Mouse (Mus musculus) retina, postnatal 1 day (tissue): ENCODE results near the gene Slc35f3.

Experiments used
- DNase-seq: peaks from one replicate; pipeline ENCODE4 v3.0.0-alpha.2; 2012

Slc35f3 gene

DNA sequence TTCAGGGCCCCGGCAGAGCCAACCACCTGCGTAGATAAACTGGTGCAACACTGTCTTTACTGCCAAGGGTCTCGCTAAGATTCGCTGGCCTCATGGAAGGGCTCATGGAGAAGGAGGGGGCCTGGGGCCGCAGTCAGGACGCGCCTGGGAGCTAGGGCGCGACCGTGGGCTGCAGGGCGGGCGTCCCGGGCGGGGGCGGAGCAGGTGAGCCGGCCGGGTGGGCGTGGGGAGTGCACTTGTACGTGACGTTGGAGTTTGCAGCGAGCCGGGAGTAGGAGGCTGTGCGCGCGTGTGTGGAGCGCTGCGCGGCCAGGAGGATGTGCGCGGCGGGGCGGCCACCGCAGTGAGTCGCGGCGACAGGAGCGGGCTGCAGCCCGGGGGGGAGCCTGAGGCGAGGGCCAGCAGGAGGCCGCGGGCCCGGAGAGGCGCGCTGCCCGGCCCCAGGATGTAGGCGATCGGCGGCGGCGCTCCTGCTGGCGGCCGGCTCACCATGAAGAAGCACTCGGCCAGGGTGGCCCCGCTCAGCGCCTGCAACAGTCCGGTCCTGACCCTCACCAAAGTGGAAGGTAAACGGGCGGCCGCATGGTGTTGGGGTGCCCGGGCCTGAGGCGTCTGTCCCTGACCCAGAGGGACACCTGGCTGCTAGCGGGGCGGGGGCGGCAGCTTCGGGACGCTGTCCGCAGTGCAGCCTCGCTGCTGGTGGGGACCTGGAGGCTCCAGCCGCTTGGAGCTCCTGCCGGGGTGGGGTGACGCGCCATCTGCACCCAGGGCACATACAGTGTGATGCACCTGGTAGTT lies at the start of gene Slc35f3:
Gene Slc35f3, plus strand, starts transcription at position 263 of the 798 bp plus-strand sequence.
- peak; percentile 74 for DNase-seq

DNA sequence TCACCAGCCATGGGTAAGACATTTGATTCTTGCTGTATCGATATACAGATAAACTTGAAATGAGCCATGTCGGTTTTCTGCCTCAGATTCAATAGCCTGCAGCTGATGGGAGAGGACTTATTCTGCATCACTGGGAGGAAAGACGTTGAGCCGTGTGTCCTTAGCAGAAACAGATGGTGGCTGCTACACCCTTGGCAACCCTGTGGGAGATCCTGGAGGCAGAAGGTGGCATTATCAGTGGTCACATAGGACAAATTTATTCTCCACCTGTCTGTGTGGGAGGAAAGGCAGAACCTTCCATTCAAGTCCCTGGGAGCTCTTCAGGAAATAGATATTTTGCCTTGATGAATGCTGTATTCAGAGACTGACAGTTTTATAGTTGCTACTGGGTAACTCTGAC lies 47.9 kb upstream of the Slc35f3 start:
- no peak for DNase-seq

DNA sequence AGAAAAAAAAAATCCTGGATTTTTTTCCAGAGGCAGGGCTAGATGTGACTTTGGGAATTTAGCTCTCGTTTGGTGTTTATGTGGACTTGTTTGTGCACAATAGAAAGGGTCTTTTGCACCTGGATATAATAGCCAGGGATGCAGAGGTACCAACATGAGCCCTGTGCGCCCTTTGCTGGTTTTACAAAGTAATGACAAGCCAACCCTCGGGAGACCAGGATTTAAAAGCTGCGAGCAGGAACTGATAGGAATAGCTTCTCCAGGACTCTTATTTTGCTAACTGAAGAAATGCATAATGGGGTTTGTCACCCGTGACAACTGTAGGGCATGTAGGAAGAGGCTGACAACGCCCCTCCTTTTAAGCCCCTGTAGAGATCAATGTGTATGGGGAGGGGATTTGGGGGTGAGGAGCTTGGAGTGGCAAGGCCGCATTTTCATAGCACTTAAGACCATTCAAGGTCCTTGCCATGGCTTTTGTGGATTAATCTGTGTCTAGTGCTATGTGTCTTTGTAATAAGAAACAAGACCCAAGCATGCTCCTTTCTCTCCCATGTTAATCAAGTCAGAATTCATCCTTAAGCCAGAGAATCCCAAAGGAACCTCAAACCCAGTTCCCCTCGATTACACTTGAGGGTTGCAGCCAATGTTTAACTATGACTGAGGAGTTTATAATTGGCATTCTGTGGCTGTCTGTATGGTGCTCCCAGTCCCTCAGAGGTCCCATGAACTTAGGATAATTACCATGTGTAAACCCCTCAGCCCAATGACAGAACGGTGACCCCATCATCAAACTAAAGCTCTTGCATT lies 41.6 kb upstream of the Slc35f3 start:
- peak; percentile 33 for DNase-seq

DNA sequence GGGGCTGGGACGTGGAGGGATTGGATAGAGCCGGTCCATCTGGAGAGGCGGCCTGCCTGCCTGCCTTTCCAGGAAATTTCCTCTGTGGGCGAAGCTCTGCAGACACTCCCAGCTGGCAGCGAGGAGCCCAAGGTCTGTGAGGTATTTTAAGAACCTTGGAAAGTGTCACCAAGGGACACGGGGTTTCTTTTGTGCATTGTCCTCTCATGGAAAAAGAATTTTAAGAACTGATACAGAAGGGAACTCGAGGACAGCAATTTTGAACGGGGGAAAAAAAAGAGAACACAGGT lies 41.0 kb upstream of the Slc35f3 start:
- DNase-seq: no peak

DNA sequence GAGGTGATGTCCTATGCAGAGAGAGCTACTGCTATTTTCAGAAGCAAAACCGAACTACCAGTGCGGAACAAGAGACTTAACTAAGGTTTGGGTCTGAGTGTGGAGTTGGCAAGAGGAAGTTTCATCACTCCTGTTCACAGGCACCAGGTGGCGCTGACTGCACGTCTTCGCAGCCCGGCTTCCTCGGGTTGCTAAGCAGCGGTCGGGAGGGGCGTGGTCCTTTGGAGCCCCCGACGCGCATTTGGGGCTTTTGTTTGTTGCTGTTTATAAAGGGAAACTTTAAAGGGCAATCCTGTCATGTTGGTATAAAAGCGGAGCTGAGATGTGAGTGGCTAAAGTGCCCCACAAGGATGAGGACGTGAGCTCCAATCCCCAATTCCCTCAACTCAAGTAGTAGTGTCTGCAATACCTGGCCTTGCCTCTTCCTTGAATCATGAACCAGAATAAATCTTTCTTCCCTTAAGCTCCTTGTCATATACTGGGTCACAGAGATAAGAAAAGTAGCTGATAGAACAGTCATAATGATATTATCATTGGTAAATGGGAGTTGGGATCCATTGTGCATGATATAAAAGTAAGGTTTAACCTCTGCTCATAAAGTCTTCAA lies 40.1 kb upstream of the Slc35f3 start:
- peak; percentile 79 for DNase-seq

DNA sequence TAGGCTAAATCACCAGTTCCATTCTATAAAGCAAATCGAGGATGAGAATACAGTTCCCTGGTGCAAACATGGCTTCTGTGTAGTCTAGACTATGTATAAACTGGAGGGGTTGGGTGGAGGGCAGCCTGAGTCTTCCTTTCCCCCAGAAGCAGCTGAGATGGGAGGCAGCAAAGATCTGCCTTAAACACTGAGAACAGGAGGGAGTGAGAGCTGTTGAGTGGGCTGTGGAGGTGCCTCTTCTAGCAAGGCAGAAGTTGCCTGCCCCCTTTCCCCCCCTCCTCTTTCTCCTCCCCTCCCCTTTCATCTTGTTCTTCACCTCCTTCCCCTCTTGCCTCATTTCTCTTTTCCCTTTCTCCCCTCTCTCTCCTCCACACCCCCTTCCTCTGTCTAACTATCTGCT lies 33.2 kb upstream of the Slc35f3 start:
- no peak for DNase-seq

DNA sequence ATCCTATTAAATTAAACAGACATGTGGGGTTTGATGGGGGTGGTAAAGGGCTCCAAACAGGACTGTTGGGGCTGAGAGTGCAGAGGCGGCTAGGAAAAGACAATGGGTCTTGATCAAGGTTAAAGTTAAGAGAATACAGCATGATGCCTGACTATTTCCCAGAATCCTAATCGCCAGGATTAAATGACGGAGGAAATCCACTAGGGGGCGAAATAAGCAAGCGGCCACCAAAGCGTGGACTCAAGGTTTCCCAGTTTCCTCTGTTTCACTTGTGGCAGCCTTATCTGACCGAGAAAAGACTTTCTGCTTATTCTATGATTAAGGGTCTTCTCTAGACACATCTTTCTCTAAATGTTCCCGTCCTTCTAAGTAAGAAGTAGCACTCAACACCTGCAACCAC lies 31.2 kb upstream of the Slc35f3 start:
- peak; percentile 54 for DNase-seq

DNA sequence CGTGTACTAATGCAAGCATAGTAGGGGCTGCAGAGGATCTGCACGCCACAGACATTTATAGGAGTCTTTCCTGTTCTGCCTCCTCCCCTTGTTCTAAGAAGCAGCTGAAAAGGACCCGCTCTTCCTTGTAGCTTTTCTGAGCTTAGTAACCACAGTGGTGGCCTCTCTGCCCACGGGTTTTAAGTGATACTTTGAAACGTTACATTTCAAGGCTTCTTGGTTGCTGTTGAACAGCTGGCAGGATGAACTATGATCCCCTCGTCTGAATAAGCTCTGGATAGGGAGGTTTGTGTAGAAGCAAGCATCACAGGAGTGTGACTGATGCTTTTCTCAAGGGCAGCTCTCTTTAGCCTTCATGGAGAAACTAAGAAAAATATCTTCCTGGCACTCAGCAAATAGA lies 28.6 kb upstream of the Slc35f3 start:
- no peak for DNase-seq

DNA sequence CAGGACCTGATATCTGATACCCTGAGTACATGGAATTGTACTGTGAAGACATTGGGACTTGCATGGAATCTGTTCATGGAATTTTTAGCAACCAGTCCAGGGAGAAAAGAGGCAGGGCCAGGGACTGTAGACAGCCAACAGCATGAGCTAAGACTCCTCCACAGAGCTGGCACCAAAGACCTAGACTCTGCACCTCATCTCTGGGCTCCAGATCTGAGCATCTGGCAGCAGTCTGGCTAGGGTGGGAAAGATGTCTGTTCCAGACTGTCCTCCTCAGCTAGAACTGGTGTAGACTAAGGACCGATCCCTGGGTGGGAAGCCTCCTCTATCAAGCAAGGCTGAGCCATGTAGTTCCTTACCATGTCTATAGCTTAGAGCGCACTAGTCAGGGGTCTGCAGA lies 25.9 kb upstream of the Slc35f3 start:
- DNase-seq: no peak

DNA sequence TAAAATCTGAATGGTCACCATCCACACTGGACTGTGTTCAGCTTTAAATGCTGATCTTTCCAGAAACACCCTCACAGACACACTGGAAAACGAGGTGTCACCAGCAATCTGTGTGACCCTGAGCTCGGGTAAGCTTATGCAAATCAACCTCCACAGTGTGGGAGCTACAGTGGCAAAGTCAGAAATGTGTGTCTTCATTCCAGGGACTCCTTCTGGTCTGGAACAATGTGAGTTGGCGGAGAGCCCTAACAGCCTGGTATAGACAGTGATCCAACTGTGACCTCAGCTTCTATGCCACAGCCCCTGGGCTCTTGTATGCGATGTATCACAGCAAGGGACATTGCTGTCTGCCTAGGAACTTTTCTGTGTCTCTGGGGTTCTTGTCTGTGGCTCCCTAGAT lies 25.3 kb upstream of the Slc35f3 start:
- DNase-seq: no peak

DNA sequence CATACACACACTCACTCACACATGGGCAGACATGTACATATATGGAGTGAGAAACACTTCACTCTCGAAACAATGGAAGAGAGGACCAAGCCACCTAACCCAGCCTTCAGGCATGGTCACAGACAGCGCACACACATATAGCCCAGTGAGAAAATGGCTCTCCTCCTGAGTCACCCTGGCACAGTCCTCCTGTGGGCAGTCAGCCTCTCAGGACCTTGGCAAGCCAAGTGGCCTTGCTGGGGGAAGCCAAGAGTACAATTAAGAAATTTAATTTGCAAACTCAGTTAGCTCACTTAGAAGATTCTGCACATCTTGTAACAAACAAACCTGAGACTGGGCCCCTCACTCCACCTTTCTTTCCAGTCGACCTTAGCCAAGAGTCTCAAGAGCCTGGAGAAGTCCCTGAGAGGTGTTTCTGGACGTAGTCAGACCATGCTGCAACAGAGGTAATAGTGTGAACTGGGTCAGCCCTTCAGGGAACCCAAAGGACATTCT lies 23.4 kb upstream of the Slc35f3 start:
- no peak for DNase-seq

DNA sequence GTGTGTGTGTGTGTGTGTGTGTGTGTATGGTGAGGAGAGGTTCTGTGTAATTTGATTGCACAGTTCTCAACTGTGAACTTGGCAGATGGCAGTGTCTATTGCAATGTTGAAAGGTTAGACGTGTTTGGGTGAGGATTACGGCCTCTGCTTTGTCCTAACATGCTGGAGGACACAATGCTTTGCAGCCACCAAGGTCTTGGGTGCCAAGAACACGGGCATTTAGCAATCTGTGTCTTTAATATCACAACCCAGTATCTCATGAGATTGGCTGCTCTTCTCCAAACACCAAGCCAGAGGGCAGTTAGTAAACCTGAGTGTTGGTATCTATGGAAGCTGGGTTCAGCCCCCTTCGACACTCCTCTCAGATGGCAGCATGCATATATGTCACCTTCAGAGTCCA lies 22.5 kb upstream of the Slc35f3 start:
- DNase-seq: no peak

DNA sequence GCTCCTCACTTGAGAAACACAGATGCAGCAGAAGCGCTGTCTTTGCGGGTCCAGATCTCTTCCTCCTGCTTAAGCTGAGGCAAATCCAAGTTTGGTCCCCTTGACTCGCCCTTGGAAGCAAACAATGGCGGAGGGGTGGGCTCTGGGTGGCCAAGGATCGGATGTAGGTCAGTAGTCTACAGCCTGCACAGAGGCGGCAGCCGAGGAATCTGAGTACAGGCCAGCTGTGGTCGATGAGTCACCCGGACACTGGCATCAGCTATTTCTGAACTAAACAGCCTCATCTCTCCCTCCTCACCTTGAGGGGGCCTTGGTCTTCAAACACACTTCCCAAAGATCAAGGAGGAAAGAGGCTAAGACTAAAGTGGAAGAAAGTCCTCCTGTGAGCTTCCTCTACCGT lies 6.4 kb upstream of the Slc35f3 start:
- peak; percentile 23 for DNase-seq

DNA sequence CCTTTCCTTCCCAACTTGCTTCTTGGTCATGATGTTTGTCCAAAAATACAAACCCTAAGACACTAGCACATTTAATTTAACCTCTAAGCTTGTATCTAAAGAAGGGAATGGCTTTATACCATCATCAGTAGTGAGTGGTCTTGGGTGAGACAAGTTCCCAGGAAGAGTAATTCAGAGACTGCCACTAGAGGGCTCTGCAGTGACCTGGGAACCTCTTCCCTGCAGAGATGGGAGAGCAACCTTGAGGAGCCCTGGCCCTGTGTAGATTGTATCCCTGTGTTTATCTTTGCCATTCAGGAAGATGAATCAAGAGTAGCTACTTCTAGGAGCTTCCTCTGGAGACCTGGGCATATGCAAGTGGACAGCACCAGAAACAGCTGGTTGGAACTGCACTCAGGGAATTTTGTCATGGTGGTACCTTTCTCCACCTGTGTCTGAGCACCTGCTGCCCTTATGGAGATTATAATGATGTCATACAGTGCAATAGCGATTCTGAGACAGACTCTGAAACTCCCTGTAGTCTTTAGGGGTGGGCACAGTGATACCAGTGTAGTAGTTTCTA lies 993 bp upstream of the Slc35f3 start:
- DNase-seq: peak; percentile 77

DNA sequence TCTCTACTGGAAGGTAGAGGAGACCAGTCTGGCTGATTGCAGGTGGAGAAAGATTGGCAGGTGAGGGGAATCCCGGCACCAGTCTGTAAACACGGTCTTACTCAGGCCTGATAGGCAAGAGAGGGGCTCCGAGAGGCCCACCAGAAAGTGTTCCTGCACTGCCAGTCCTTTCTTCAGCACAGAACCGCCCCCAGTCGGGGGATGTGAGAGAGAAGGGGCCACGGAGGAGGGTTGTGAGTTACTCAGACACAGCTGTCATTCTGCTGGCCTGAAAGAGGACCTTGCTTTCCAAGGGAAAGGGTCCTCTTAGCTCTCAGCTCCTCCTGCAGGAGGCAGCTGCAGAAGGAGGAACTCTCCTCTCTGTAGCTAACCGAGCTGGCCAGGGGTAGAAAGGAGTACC lies 975 bp downstream of the Slc35f3 start:
- no peak for DNase-seq

DNA sequence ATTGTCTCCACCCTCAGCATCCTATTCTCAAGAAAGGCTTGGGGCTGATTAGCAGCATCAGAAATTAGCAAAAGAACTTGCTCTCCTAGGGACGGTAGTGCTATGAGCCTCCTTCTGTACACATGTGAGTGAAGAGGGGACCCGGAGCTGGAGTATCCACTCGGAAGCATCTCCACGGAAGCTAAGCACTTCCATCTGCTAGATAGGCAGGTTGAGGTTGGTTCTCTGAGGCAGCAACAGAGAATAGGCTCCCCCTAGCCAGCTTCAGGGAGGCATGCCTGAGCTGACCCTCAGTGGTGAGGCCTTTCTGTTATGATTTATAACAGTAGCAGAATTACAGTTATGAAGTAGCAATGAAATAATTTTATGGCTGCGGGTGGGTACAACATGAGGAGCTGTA lies 2.0 kb downstream of the Slc35f3 start:
- DNase-seq: no peak

DNA sequence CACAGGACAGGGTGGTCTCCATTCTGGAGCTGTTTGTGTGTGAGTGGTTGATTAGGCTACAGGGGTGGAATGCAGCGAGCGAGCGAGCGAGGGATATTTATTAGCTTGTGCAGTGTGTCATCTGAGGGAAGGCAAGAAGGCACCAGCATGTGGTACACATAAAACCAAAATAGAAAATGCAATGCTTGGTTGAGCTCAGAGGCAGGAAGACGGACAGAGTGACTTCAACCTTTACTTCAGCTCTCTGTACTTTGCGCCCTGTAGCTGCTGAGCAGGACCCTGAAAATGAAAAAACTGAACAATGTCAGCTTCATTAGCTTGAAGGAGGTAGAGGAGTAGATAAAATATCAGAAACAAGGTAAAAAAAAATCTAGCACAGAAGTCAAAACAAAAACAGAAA lies 3.2 kb downstream of the Slc35f3 start:
- DNase-seq: no peak

DNA sequence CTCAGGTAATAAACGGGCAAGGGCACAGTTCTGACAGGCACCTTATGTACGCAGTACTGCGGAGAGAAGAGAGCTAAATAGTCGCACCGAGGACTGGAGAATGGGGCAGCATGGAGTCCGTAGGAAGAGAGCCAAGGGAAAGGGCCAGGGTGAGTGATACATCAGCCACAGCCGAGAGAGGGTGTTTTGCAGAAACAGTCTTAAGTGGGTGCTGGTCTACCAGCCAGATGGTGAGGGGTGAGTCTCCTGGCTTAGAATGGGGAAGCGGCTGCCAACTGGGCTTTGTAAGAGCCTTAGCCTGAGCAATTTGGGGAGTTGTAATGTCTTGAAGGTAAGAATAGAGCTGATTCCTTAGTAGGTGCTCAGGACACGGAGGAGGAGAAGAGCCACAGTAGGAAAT lies 8.8 kb downstream of the Slc35f3 start:
- no peak for DNase-seq

DNA sequence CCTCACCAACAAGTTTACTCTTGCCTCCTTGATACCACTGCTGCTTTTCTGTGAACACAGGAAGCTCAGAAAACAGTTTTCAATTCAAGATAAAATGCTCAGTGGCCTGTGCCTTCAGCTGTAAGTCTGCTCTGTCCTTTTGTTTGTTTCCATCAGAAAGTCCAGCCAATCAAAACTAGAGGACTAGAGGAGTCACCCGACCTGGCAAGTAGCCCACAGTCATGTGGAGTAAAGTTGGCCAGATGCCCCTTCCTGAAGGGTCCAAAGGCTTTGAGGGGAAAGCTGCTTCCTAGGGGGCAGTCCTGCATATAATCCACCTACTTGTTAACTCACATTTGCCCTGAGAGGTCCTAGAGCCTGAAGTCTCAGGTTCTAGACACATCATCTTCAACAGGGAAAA lies 10.7 kb downstream of the Slc35f3 start:
- DNase-seq: peak; percentile 79

DNA sequence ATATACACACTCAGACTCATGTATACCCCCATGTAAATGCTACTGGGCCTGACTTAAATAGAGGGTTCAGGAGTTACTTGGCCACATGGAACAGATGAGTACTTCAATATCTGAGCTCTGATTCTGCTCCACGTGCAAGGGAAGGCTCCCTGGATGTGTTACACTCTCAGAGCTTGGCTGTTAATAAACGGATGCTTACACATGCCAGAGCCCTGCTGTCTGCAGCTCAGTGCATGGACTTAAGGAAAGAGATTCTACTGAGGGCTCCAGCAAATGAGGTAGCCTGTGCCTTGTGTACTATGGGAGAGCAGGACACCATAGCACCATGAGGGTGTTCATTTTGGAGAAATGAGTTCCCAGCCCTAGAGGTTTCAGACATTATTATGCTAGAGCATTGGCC lies 26.6 kb downstream of the Slc35f3 start:
- DNase-seq: no peak

DNA sequence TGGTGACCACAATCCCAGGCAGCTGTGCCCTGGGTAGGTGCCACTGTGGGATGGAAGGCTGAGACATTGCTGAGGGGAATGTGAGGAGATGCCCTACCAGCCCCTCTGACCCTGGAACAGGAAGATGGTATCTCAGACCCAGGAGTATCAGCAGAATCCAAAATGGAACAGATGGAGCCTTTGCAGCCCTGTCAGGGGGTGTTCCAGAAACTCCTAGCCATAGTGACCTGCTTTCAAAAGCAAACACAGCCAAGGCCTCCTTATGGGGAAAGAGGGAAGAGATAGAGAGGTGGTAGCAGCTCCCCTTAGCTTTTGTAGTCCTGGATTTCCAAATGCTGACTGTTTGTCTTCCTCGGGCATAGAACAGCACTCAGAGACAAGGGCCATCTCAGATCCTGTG lies 27.8 kb downstream of the Slc35f3 start:
- DNase-seq: no peak

DNA sequence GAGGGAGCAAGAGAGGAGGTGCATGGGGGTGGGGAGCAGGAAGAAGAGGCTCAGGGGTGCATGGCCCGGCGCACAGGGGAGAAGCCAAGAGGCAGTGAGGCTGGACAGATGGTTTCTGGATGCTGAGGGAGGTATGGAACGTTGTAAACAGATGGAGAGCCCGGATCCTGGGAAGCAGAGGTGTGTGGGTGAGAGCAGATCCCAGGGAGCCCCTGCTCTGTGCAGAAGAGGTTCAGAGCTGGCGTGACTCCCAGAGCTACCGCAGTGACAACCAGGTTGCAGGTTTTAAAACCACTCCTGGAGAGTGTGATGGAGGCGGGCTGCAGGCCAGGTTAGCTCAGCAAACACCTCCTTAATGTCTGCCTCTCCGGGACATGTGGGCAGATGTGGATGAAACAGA lies 28.4 kb downstream of the Slc35f3 start:
- DNase-seq: no peak

DNA sequence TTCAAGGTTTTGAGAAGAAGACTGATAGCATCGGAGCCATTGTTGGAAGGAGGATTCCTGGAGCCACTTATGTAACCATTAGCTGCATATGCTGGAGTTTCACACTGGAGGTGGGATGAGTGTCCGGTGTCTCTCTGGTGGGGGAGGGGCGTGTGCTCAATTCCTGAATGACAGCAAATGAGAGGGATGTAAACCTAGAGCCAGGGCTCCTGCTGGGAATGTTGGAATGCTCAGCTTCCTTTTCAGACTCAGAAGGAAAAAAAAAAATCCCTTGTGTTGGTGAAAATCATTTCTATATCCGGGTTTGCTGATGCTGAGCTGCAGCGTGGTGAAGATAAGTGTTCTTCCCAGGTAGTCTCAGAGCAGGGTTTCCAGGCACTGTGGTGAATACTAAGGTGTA lies 29.4 kb downstream of the Slc35f3 start:
- DNase-seq: no peak

DNA sequence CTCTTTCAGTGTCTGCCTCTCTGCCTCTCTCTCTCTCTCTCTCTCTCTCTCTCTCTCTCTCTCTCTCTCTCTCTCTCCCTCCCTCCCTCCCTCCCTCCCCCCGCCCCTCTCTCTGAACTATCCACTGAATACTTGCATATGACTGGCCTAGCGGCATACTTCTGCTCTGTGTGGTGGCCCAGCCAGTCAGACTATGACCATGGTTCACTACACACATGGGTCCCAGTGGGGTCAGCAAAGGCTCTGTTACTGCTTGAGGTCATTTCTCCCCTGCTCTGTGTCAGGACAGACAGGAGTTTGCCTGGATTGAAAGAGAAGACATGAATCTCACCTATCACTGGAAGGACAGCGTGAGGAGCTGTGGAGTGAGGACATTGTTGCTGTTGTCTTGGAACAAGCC lies 40.5 kb downstream of the Slc35f3 start:
- no peak for DNase-seq
